Mouse (Mus musculus): ENCODE results near the gene Wdr86. TPM values are rescaled to one million over a fixed set of nuclear protein-coding genes. Genes with fewer than 3 reads are reported as not detected.
A peak's percentile ranks its signal among the peaks of the same experiment; 100 is the strongest.

The Wdr86 gene
- polyA plus RNA-seq, 1 experiment from 2014 or later = 2.7 TPM

GRCm38 (mm10) chr5:24719852-24720251, 10.7 kb downstream of the Wdr86 start:
- no peak overlapping the region for H3K9ac ChIP-seq (ENCODE audit: low read length)
- no peak overlapping the region for H3K27ac ChIP-seq (replicated peaks)
- ATAC-seq (ENCODE audit: low FRiP score, low TSS enrichment) (no peak), DNase-seq (ENCODE audit: low spot score) (no peak)
- TF ChIP-seq EP300 (optimal IDR thresholded peaks at IDR 0.05) (no peak), CTCF (IDR thresholded peaks at IDR 0.05; ENCODE audit: low read depth) (no peak)
- H3K4me1 ChIP-seq (replicated peaks; ENCODE audit: control insufficient read depth, insufficient read depth) = peaks cover 7% of the 10 kb centered on the region; the same call in 1 of the 2 replicates
- H3K27me3 ChIP-seq (ENCODE audit: control insufficient read depth, insufficient read depth, low read length) = no peaks in the 10 kb centered on the region
- no peaks in the 10 kb centered on the region for H3K36me3 ChIP-seq (ENCODE audit: control insufficient read depth, insufficient read depth, low read length)
- WGBS = 85% methylated on average over 3 of the region's 3 CpGs
- H3K9me3 ChIP-seq (ENCODE audit: control insufficient read depth, low read length) = no peaks in the 10 kb centered on the region
- no peak overlapping the region for H3K4me3 ChIP-seq (ENCODE audit: low read depth, low read length)
- no peak overlapping the region for H3K4me2 ChIP-seq (replicated peaks; ENCODE audit: low read depth)

- Histone ChIP-seq H3K4me2 (replicated peaks; ENCODE audit: low read depth) (no peak overlapping the region), H3K27ac (replicated peaks) (no peak overlapping the region), H3K36me3 (ENCODE audit: control insufficient read depth, insufficient read depth, low read length) (no peaks in the 10 kb centered on the region), H3K9me3 (ENCODE audit: control insufficient read depth, low read length) (no peaks in the 10 kb centered on the region), H3K9ac (ENCODE audit: low read length) (no peak overlapping the region), H3K4me1 (replicated peaks; ENCODE audit: control insufficient read depth, insufficient read depth) (no peaks in the 10 kb centered on the region), H3K27me3 (ENCODE audit: control insufficient read depth, insufficient read depth, low read length) (no peaks in the 10 kb centered on the region), H3K4me3 (ENCODE audit: low read depth, low read length) (no peak overlapping the region)
- DNase-seq (ENCODE audit: low spot score) = no peak
- 93% methylated on average over 6 of the region's 6 CpGs for WGBS
- ATAC-seq (ENCODE audit: low FRiP score, low TSS enrichment) = peak; percentile 5; the same call in 1 of the 2 replicates
- TF ChIP-seq EP300 (optimal IDR thresholded peaks at IDR 0.05) = no peak
- TF ChIP-seq CTCF (IDR thresholded peaks at IDR 0.05; ENCODE audit: low read depth) = no peak
These were observed 12.5 kb downstream of the Wdr86 start for GRCm38 (mm10) chr5:24718076-24718475.

GRCm38 (mm10) chr5:24713987-24714386, 16.5 kb downstream of the Wdr86 start:
- no peak overlapping the region for H3K9ac ChIP-seq (ENCODE audit: low read length)
- H3K9me3 ChIP-seq (ENCODE audit: control insufficient read depth, low read length) = no peaks in the 10 kb centered on the region
- 79% methylated on average over 6 of the region's 6 CpGs for WGBS
- H3K4me1 ChIP-seq (replicated peaks; ENCODE audit: control insufficient read depth, insufficient read depth) = no peaks in the 10 kb centered on the region
- no peak overlapping the region for H3K27ac ChIP-seq (replicated peaks)
- H3K4me2 ChIP-seq (replicated peaks; ENCODE audit: low read depth) = no peak overlapping the region
- DNase-seq (ENCODE audit: low spot score) = no peak
- no peak overlapping the region for H3K4me3 ChIP-seq (ENCODE audit: low read depth, low read length)
- H3K27me3 ChIP-seq (ENCODE audit: control insufficient read depth, insufficient read depth, low read length) = no peaks in the 10 kb centered on the region
- TF ChIP-seq CTCF (IDR thresholded peaks at IDR 0.05; ENCODE audit: low read depth) = no peak
- no peak for TF ChIP-seq EP300 (optimal IDR thresholded peaks at IDR 0.05)
- ATAC-seq (ENCODE audit: low FRiP score, low TSS enrichment) = no peak
- peaks cover 17% of the 10 kb centered on the region for H3K36me3 ChIP-seq (ENCODE audit: control insufficient read depth, insufficient read depth, low read length)

- no peak for ATAC-seq (ENCODE audit: low FRiP score, low TSS enrichment)
- TF ChIP-seq CTCF (IDR thresholded peaks at IDR 0.05; ENCODE audit: low read depth) (no peak), EP300 (optimal IDR thresholded peaks at IDR 0.05) (no peak)
- Histone ChIP-seq H3K9ac (ENCODE audit: low read length) (no peak overlapping the region), H3K4me3 (ENCODE audit: low read depth, low read length) (no peak overlapping the region), H3K4me2 (replicated peaks; ENCODE audit: low read depth) (no peak overlapping the region), H3K36me3 (ENCODE audit: control insufficient read depth, insufficient read depth, low read length) (peaks cover 24% of the 10 kb centered on the region), H3K27ac (replicated peaks) (no peak overlapping the region), H3K4me1 (replicated peaks; ENCODE audit: control insufficient read depth, insufficient read depth) (no peaks in the 10 kb centered on the region), H3K9me3 (ENCODE audit: control insufficient read depth, low read length) (no peaks in the 10 kb centered on the region), H3K27me3 (ENCODE audit: control insufficient read depth, insufficient read depth, low read length) (no peaks in the 10 kb centered on the region)
- no peak for DNase-seq (ENCODE audit: low spot score)
- 66% methylated on average over 2 of the region's 2 CpGs for WGBS
These were observed 17.3 kb downstream of the Wdr86 start for GRCm38 (mm10) chr5:24713199-24713598.

- H3K27me3 ChIP-seq (ENCODE audit: control insufficient read depth, insufficient read depth, low read length) = no peaks in the 10 kb centered on the region
- ATAC-seq (ENCODE audit: low FRiP score, low TSS enrichment) = no peak
- no peak overlapping the region for H3K4me3 ChIP-seq (ENCODE audit: low read depth, low read length)
- 94% methylated on average over 6 of the region's 6 CpGs for WGBS
- H3K36me3 ChIP-seq (ENCODE audit: control insufficient read depth, insufficient read depth, low read length) = peaks cover 36% of the 10 kb centered on the region
- TF ChIP-seq CTCF (IDR thresholded peaks at IDR 0.05; ENCODE audit: low read depth) (peak; percentile 42), EP300 (optimal IDR thresholded peaks at IDR 0.05) (no peak)
- H3K4me2 ChIP-seq (replicated peaks; ENCODE audit: low read depth) = no peak overlapping the region
- no peaks in the 10 kb centered on the region for H3K9me3 ChIP-seq (ENCODE audit: control insufficient read depth, low read length)
- DNase-seq (ENCODE audit: low spot score) = no peak
- no peak overlapping the region for H3K9ac ChIP-seq (ENCODE audit: low read length)
- no peak overlapping the region for H3K27ac ChIP-seq (replicated peaks)
- H3K4me1 ChIP-seq (replicated peaks; ENCODE audit: control insufficient read depth, insufficient read depth) = no peaks in the 10 kb centered on the region
These were observed 18.9 kb downstream of the Wdr86 start for GRCm38 (mm10) chr5:24711615-24712014.

- DNase-seq (ENCODE audit: low spot score) = no peak
- ATAC-seq (ENCODE audit: low FRiP score, low TSS enrichment) = no peak
- peaks cover 52% of the 10 kb centered on the region for H3K36me3 ChIP-seq (ENCODE audit: control insufficient read depth, insufficient read depth, low read length)
- no peak overlapping the region for H3K4me2 ChIP-seq (replicated peaks; ENCODE audit: low read depth)
- no peak overlapping the region for H3K27ac ChIP-seq (replicated peaks)
- WGBS = 64% methylated on average over 2 of the region's 2 CpGs
- H3K27me3 ChIP-seq (ENCODE audit: control insufficient read depth, insufficient read depth, low read length) = no peaks in the 10 kb centered on the region
- H3K9ac ChIP-seq (ENCODE audit: low read length) = no peak overlapping the region
- H3K4me1 ChIP-seq (replicated peaks; ENCODE audit: control insufficient read depth, insufficient read depth) = no peaks in the 10 kb centered on the region
- no peak overlapping the region for H3K4me3 ChIP-seq (ENCODE audit: low read depth, low read length)
- no peaks in the 10 kb centered on the region for H3K9me3 ChIP-seq (ENCODE audit: control insufficient read depth, low read length)
- no peak for TF ChIP-seq CTCF (IDR thresholded peaks at IDR 0.05; ENCODE audit: low read depth)
- no peak for TF ChIP-seq EP300 (optimal IDR thresholded peaks at IDR 0.05)
These were observed 20.6 kb downstream of the Wdr86 start for GRCm38 (mm10) chr5:24709962-24710361.

All from stomach, postnatal 0 days (tissue).